Mouse (Mus musculus) embryonic facial prominence, embryonic 11.5 days (tissue): ENCODE results near the gene Igsf10. TPM values are rescaled to one million over a fixed set of nuclear protein-coding genes. Genes with fewer than 3 reads are reported as not detected.
"Not testable (repeated sequence)": the region's sequence is repeated elsewhere in the genome, so short reads cannot be mapped to it uniquely, and the experiment has no call there.

ENCODE experiments used
- ATAC-seq: fragments of 200-750 bp; cut with Nextera tagmentation; replicated peaks from 2 replicates; pipeline ENCODE4 v1.8.0; 2017; ENCODE audit warnings: low read depth; ENCODE audit not compliant: insufficient number of reproducible peaks, low FRiP score, low TSS enrichment
- DNase-seq: peaks from one replicate; pipeline ENCODE4 v3.0.0-alpha.2; 2015; ENCODE audit warnings: low spot score
- H3K27ac ChIP-seq: fragments of 300-500 bp; sonication (generic); replicated peaks from 2 replicates; pipeline ENCODE4 v1.5.1; 2014; ENCODE audit warnings: mild to moderate bottlenecking, low read depth, low read length, control low read depth
- H3K27me3 ChIP-seq: fragments of 300-500 bp; sonication (generic); 2 replicates; pipeline ENCODE4 v1.6.1; 2014; ENCODE audit warnings: mild to moderate bottlenecking, low read length, moderate library complexity, mixed read lengths; ENCODE audit not compliant: control insufficient read depth, insufficient read depth
- H3K36me3 ChIP-seq: fragments of 300-500 bp; sonication (generic); replicated peaks from 2 replicates; pipeline ENCODE4 v1.6.1; 2014; ENCODE audit warnings: low read depth, mild to moderate bottlenecking, low read length, moderate library complexity, mixed read lengths; ENCODE audit not compliant: control insufficient read depth, insufficient read depth
- H3K4me1 ChIP-seq: fragments of 300-500 bp; sonication (generic); 2 replicates; pipeline ENCODE4 v1.6.1; 2014; ENCODE audit warnings: low read length, mixed read lengths; ENCODE audit not compliant: control insufficient read depth, insufficient read depth
- H3K4me2 ChIP-seq: fragments of 300-500 bp; sonication (generic); 2 replicates; pipeline ENCODE4 v1.6.1; 2014; ENCODE audit warnings: low read depth, mild to moderate bottlenecking, control low read depth, low read length, moderate library complexity
- H3K4me3 ChIP-seq: fragments of 300-500 bp; sonication (generic); 2 replicates; pipeline ENCODE4 v1.5.1; 2014; ENCODE audit warnings: low read depth, low read length, control low read depth
- H3K9ac ChIP-seq: fragments of 300-500 bp; sonication (generic); replicated peaks from 2 replicates; pipeline ENCODE4 v1.6.1; 2014; ENCODE audit warnings: mild to moderate bottlenecking, control low read depth, low read length
- H3K9me3 ChIP-seq: fragments of 300-500 bp; sonication (generic); replicated peaks from 2 replicates; pipeline ENCODE4 v1.6.1; 2016; ENCODE audit warnings: mild to moderate bottlenecking, low read length, inconsistent platforms, mixed read lengths; ENCODE audit not compliant: control insufficient read depth
- WGBS: fragments of 180-500 bp; shearing (Covaris S2); extraction: QIAGEN DNeasy Blood & Tissue Kit; methylation state at CpG from one replicate; pipeline ENCODE4 v1.1.7; 2014; 5-methylcytosine and 5-hydroxymethylcytosine counted together
- polyA plus RNA-seq: library from polyadenylated mRNA; unstranded; fragments of >200 nt; fragmentation: Nextera tagmentation; extraction: Ambion mirVana; gene quantifications from 2 replicates; pipeline ENCODE4 v1.2.1, GENCODE M21; 2014

Igsf10 gene
- 8.7 and 9.2 TPM in 2 replicates for polyA plus RNA-seq

- Histone ChIP-seq H3K9ac (peak within 1 kb of the TSS; percentile 48), H3K27me3 (no peaks in the 10 kb centered on the region), H3K4me1 (no peaks in the 10 kb centered on the region), H3K9me3 (no peaks in the 10 kb centered on the region), H3K4me3 (peak within 1 kb of the TSS; percentile 49), H3K4me2 (peak within 1 kb of the TSS; percentile 53), H3K27ac (no peak within 1 kb of the TSS), H3K36me3 (no peaks in the 10 kb centered on the region)
- peak; percentile 99 for ATAC-seq
- WGBS = 3% methylated on average over 22 of the region's 23 CpGs
- peak; percentile 88 for DNase-seq
Observed at GRCm38 (mm10) chr3:59344065-59344905, at the start of gene Igsf10. Igsf10 (minus strand) TSS chr3:59344394.

GRCm38 (mm10) chr3:59385553-59385952 lies 41.4 kb upstream of the Igsf10 start:
- no peaks in the 10 kb centered on the region for H3K27me3 ChIP-seq
- H3K4me1 ChIP-seq = no peaks in the 10 kb centered on the region
- no peak overlapping the region for H3K4me2 ChIP-seq
- no peak overlapping the region for H3K27ac ChIP-seq
- no peaks in the 10 kb centered on the region for H3K36me3 ChIP-seq
- WGBS = 90% methylated on average over 1 of the region's 1 CpGs
- DNase-seq = no peak
- H3K4me3 ChIP-seq = no peak overlapping the region
- no peak for ATAC-seq
- no peaks in the 10 kb centered on the region for H3K9me3 ChIP-seq
- no peak overlapping the region for H3K9ac ChIP-seq

- H3K4me2 ChIP-seq = no peak overlapping the region
- 79% methylated on average over 3 of the region's 3 CpGs for WGBS
- no peak for ATAC-seq
Observed at GRCm38 (mm10) chr3:59385000-59385399, 40.8 kb upstream of the Igsf10 start.

GRCm38 (mm10) chr3:59384321-59384720 lies 40.1 kb upstream of the Igsf10 start:
- Histone ChIP-seq H3K4me1 (no peaks in the 10 kb centered on the region), H3K4me2 (no peak overlapping the region), H3K4me3 (no peak overlapping the region), H3K9ac (no peak overlapping the region), H3K36me3 (no peaks in the 10 kb centered on the region), H3K27ac (no peak overlapping the region), H3K9me3 (no peaks in the 10 kb centered on the region), H3K27me3 (no peaks in the 10 kb centered on the region)
- no peak for DNase-seq
- ATAC-seq = no peak
- WGBS = 59% methylated on average over 2 of the region's 2 CpGs

More at GRCm38 (mm10) chr3:59385000-59385399, 40.8 kb upstream of the Igsf10 start:
- no peak overlapping the region for H3K4me3 ChIP-seq
- H3K36me3 ChIP-seq = no peaks in the 10 kb centered on the region
- no peaks in the 10 kb centered on the region for H3K4me1 ChIP-seq
- H3K27ac ChIP-seq = no peak overlapping the region
- no peaks in the 10 kb centered on the region for H3K9me3 ChIP-seq
- H3K9ac ChIP-seq = no peak overlapping the region
- no peak for DNase-seq
- H3K27me3 ChIP-seq = no peaks in the 10 kb centered on the region

GRCm38 (mm10) chr3:59378791-59379190 lies 34.6 kb upstream of the Igsf10 start:
- WGBS = 84% methylated on average over 1 of the region's 1 CpGs
- not testable (repeated sequence) for H3K36me3 ChIP-seq, H3K4me1 ChIP-seq, ATAC-seq, H3K4me3 ChIP-seq, DNase-seq, H3K4me2 ChIP-seq, H3K27me3 ChIP-seq, H3K9ac ChIP-seq, H3K9me3 ChIP-seq, H3K27ac ChIP-seq

- 48% methylated on average over 1 of the region's 1 CpGs for WGBS
- DNase-seq (peak; percentile 36), ATAC-seq (no peak)
- no peaks in the 10 kb centered on the region for H3K4me1 ChIP-seq
- no peak overlapping the region for H3K4me2 ChIP-seq
- H3K27ac ChIP-seq = no peak overlapping the region
- H3K4me3 ChIP-seq = no peak overlapping the region
- no peaks in the 10 kb centered on the region for H3K27me3 ChIP-seq
- H3K9ac ChIP-seq = no peak overlapping the region
- H3K36me3 ChIP-seq = no peaks in the 10 kb centered on the region
- H3K9me3 ChIP-seq = no peaks in the 10 kb centered on the region
Observed at GRCm38 (mm10) chr3:59361895-59362294, 17.7 kb upstream of the Igsf10 start.

GRCm38 (mm10) chr3:59360102-59360501 lies 15.9 kb upstream of the Igsf10 start:
- Histone ChIP-seq H3K9me3 (no peaks in the 10 kb centered on the region), H3K36me3 (no peaks in the 10 kb centered on the region), H3K27me3 (no peaks in the 10 kb centered on the region), H3K4me1 (no peaks in the 10 kb centered on the region), H3K9ac (no peak overlapping the region), H3K27ac (no peak overlapping the region), H3K4me2 (no peak overlapping the region), H3K4me3 (no peak overlapping the region)
- peak; percentile 72 for ATAC-seq
- DNase-seq = peak; percentile 91

- H3K27ac ChIP-seq = no peak overlapping the region
- ATAC-seq (no peak), DNase-seq (no peak)
- no peaks in the 10 kb centered on the region for H3K36me3 ChIP-seq
- H3K27me3 ChIP-seq = no peaks in the 10 kb centered on the region
- no peak overlapping the region for H3K9ac ChIP-seq
- WGBS = 82% methylated on average over 3 of the region's 3 CpGs
- H3K9me3 ChIP-seq = no peaks in the 10 kb centered on the region
- no peak overlapping the region for H3K4me3 ChIP-seq
- no peak overlapping the region for H3K4me2 ChIP-seq
- no peaks in the 10 kb centered on the region for H3K4me1 ChIP-seq
Observed at GRCm38 (mm10) chr3:59354156-59354555, 10.0 kb upstream of the Igsf10 start.
